Mouse (Mus musculus): ENCODE measurements at regions not wholly inside any gene's neighbourhood (a gene's known extent, or its start where the extent isn't known, plus 50 kb on each side); places are given as distances from the start of the nearest gene placed in this dataset.

- TF ChIP-seq CTCF (IDR thresholded peaks at IDR 0.05; ENCODE audit: low read depth) = no peak
- TF ChIP-seq EP300 (IDR thresholded peaks at IDR 0.05; ENCODE audit: low read depth) = no peak
Measured at GRCm38 (mm10) chr12:12541076-12542070, 279.4 kb downstream of the Fam49a start.

Data from liver, postnatal 0 days (tissue).